Mouse (Mus musculus) cortical plate, adult 2 months (tissue): ENCODE measurements around the gene Gm42791.

ENCODE experiments used
- CTCF ChIP-seq: fragments of 200-500 bp; IDR thresholded peaks from 2 replicates; pipeline ENCODE4 v1.5.1; 2011; ENCODE audit warnings: mild to moderate bottlenecking, control low read depth, low read length; ENCODE audit not compliant: insufficient read depth; ENCODE audit errors: extremely low read depth
- POLR2A ChIP-seq: fragments of 200-500 bp; IDR thresholded peaks from 2 replicates; pipeline ENCODE4 v1.6.1; 2011; ENCODE audit warnings: mild to moderate bottlenecking, low read length, control low read depth; ENCODE audit not compliant: insufficient read depth; ENCODE audit errors: extremely low read depth

- TF ChIP-seq CTCF (no peak), POLR2A (no peak)
Observed at GRCm38 (mm10) chr5:148908191-148909056, 86.5 kb downstream of the Gm42791 start.
